Mouse (Mus musculus): ENCODE data around the gene F3.

DNA sequence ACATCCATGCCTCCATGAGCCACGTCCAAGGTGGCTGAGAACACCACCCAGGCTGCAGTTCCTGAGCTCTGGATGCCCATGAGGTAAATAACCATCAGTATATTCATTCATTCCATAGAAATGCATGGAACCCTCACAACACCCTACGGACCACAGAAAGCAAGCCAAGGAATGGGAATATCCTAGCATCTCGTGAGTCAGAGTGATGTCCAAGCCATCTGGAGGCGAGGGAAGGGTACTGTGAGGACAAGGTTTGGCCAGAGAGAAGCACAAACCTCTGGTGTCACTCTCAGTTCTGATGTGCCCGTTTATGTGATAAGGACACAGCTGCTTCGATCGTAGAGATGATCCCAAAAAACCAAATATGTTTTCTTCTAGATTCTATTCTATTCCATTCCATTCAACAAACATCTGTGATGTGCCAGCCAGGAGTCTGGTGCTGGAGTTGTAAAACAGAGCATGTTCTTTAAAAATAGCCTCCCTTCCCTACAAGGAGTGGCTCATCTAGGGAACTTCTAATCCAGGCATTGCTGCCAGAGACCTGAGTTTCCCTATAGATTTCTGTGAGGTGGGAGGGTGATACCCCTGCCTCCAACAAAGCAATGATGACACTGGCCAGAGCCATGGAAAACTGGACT lies 12.3 kb upstream of the F3 start:
- no peak for TF ChIP-seq CTCF (IDR thresholded peaks at IDR 0.05; ENCODE audit: control insufficient read depth, insufficient read depth, insufficient replicate concordance, low read depth, low read length)
- no peak for TF ChIP-seq POLR2A (IDR thresholded peaks at IDR 0.05; ENCODE audit: control insufficient read depth, low read depth, low read length)

Data from testis, adult 2 months (tissue).